Comparison of ENCODE assay signal across 15 mouse cellular contexts in genomic region chr14:102915918-102916317, GRCm38 (mm10).
DNase-seq lines count a peak whose midpoint lies in the region; ATAC-seq and TF ChIP-seq lines count a peak whose summit lies in the region.
"Had no signal": no experiment of that assay in that cellular context is flagged by ENCODE, and none has a peak within 500 bp of the region (broad histone marks: within the 10 kb centered on the region; RNA-seq: fewer than 3 reads in every experiment).

No protein-coding gene starts in this region.

- H3K27ac ChIP-seq in heart, adult 2 months: no peak overlapping the region
- H3K27ac ChIP-seq in midbrain, embryonic 14.5 days (replicated peaks; ENCODE audit: low read depth, low read length): no peak overlapping the region
- H3K27ac ChIP-seq: hindbrain, embryonic 15.5 days; liver, embryonic 13.5 days; stomach, postnatal 0 days had no signal

- H3K4me3 ChIP-seq in heart, adult 2 months: no peak overlapping the region
- no peak overlapping the region for H3K4me3 ChIP-seq in midbrain, embryonic 14.5 days (replicated peaks; ENCODE audit: low read depth, low read length)
- H3K4me3 ChIP-seq: hindbrain, embryonic 15.5 days; liver, embryonic 13.5 days; myocyte had no signal

- no peak for TF ChIP-seq CTCF in heart, adult 2 months (IDR thresholded peaks at IDR 0.05)

- TF ChIP-seq EP300 in heart, adult 2 months (IDR thresholded peaks at IDR 0.05; ENCODE audit: insufficient read depth, low read depth, low read length): no peak

- no peaks in the 10 kb centered on the region for H3K79me2 ChIP-seq in heart, adult 2 months (replicated peaks; ENCODE audit: control insufficient read depth, insufficient read depth, low read length)

- ATAC-seq in erythroid progenitor cell, adult 5-6 weeks (replicated peaks; ENCODE audit: low FRiP score, poor library complexity, severe bottlenecking): no peak
- ATAC-seq in megakaryocyte, adult 5-6 weeks (ENCODE audit: poor library complexity, severe bottlenecking): no peak
- no peak for ATAC-seq in midbrain, embryonic 14.5 days (ENCODE audit: low FRiP score, low TSS enrichment)
- ATAC-seq: lung, postnatal 0 days had no signal

- H3K9me3 ChIP-seq in midbrain, embryonic 14.5 days (ENCODE audit: control insufficient read depth, low read length): no peaks in the 10 kb centered on the region
- H3K9me3 ChIP-seq: hindbrain, embryonic 15.5 days; liver, embryonic 13.5 days had no signal

- H3K36me3 ChIP-seq in heart, adult 2 months (ENCODE audit: control insufficient read depth, insufficient read depth, low read length): no peaks in the 10 kb centered on the region
- no peaks in the 10 kb centered on the region for H3K36me3 ChIP-seq in midbrain, embryonic 14.5 days (ENCODE audit: control insufficient read depth, insufficient read depth, low read length)
- H3K36me3 ChIP-seq: hindbrain, embryonic 15.5 days; liver, embryonic 13.5 days had no signal

- no peak overlapping the region for H3K9ac ChIP-seq in heart, adult 2 months (ENCODE audit: low read depth, low read length)
- no peak overlapping the region for H3K9ac ChIP-seq in midbrain, embryonic 14.5 days (replicated peaks; ENCODE audit: low read length)
- H3K9ac ChIP-seq: hindbrain, embryonic 15.5 days; liver, embryonic 13.5 days had no signal

- H3K27me3 ChIP-seq in heart, adult 2 months (ENCODE audit: control insufficient read depth, insufficient read depth, low read length): no peaks in the 10 kb centered on the region
- H3K27me3 ChIP-seq in midbrain, embryonic 14.5 days (ENCODE audit: control insufficient read depth, insufficient read depth, low read length): no peaks in the 10 kb centered on the region
- H3K27me3 ChIP-seq: hindbrain, embryonic 15.5 days; liver, embryonic 13.5 days had no signal

- intact Hi-C loops in heart, adult 2 months (cut with DNase I): no loop called here

- H3K4me2 ChIP-seq in midbrain, embryonic 14.5 days (ENCODE audit: low read length): no peak overlapping the region
- H3K4me2 ChIP-seq: hindbrain, embryonic 15.5 days; liver, embryonic 13.5 days had no signal

- TF ChIP-seq POLR2A in heart, adult 2 months (IDR thresholded peaks at IDR 0.05; ENCODE audit: insufficient read depth, low read depth, low read length): no peak

- 75% methylated on average over 4 of the region's 4 CpGs for WGBS in heart, adult 2 months
- 83% methylated on average over 4 of the region's 4 CpGs for WGBS in midbrain, embryonic 14.5 days

- H3K4me1 ChIP-seq in heart, adult 2 months (ENCODE audit: control insufficient read depth, insufficient read depth, low read length): no peaks in the 10 kb centered on the region
- no peaks in the 10 kb centered on the region for H3K4me1 ChIP-seq in midbrain, embryonic 14.5 days (ENCODE audit: control insufficient read depth, insufficient read depth, low read length)
- H3K4me1 ChIP-seq: hindbrain, embryonic 15.5 days; liver, embryonic 13.5 days had no signal

- DNase-seq in heart, adult 11 months: peak; percentile 91
- no peak for DNase-seq in heart, adult 2 months
- peak; percentile 83 for DNase-seq in brain, adult 2 months (ENCODE audit: low read depth, low spot score)
- DNase-seq in cerebellum, adult 11-12 months: peak; percentile 72
- DNase-seq in cerebellum, postnatal 36 days: peak; percentile 66 to 73
- no peak for DNase-seq in midbrain, embryonic 14.5 days
- DNase-seq: kidney, adult 9 months; liver, embryonic 13.5 days; thymus, postnatal 36 days had no signal

Comparison
In these comparisons a context has a peak if more than half of its experiments do, and no peak if none do; other contexts are left out.
1. DNase-seq: peak in heart, adult 11 months (single experiment), brain, adult 2 months (single experiment), cerebellum, adult 11-12 months (single experiment) and cerebellum, postnatal 36 days (2 of 2); none in heart, adult 2 months (0 of 2) and midbrain, embryonic 14.5 days (single experiment).